Mouse (Mus musculus): ENCODE measurements around the gene Ddx19b. TPM values are rescaled to one million over a fixed set of nuclear protein-coding genes. Genes with fewer than 3 reads are reported as not detected.
"Not testable (repeated sequence)": the region's sequence is repeated elsewhere in the genome, so short reads cannot be mapped to it uniquely, and the experiment has no call there.

The Ddx19b gene
- total RNA-seq, 2 experiments from 2014 or later, result 1.7 to 4.6 TPM

DNA sequence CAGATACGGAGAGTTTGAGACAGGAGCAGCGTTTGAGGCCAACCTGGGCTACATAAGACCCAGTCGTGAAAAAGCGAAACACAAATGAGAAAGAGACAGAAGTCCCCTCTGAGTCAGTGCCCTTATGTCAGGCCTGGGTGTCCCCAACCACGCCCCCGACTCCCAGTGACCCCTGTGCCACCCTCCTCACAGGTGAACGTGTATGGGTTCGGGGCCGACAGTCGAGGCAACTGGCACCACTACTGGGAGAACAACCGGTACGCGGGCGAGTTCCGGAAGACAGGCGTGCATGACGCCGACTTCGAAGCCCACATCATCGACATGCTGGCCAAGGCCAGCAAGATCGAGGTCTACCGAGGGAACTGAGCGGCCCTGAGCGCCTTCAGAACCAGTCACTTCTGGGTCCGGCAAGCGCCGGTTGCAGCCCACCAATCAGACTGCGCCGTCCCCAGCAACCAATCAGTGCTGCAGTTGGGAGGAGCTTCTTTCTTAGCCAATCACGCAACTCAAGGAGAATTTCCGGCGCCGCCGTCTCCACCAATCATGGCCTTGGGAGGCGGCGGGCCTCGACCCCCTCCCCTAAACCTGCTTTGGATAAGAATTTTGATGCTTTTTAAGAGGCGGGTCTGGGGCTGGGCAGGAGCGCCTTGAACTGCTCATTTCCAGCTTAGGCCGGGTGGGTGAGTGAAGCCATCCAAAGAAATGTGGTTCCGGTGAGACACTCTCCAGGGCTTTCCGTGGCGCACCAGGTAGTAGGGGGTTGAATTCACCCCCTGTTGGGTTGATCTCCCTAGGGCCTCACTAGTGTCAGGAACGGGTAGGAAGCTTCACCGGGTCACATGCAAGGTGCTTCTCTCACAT lies 61.4 kb downstream of the Ddx19b start:
- peak; percentile 88 for ATAC-seq (replicated peaks; ENCODE audit: low FRiP score, poor library complexity, severe bottlenecking)

DNA sequence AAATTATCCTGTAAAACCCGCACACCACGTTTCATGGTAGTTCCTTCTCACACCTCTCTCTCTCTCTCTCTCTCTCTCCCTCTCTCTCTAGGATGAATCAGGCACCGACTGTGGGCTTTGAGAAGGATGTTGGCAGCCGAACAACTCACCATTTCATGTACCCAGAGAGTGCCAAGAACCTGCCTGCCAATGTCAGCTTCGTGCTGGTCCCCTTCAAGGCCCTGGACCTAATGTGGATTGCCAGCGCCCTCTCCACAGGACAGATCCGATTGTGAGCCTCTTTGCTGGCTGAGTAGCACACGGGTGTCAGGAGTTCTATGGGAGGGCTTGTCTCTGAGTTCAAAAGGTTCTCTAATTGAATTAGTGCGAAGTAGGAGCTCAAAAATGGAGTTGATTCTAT lies 64.2 kb downstream of the Ddx19b start:
- no peak for ATAC-seq (replicated peaks; ENCODE audit: low FRiP score, poor library complexity, severe bottlenecking)

DNA sequence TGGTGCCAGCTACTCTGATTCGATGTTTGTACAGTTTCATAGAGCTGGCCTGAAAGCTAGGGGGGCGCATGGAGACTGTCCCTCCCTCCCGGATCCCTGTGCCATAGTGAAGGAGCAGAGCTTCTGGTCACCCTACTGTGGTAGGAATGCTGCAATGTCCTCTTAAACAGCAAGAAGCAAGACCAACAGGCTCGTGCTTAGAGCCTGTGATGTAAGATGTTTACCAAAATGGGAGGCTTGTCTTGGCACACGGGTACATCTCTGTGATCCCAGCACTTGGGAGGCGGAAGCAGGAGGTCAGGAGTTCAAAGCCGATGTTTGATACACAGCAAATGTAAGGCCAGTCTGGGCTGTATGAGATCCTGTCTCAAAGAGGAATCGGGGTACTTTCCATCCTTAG lies 65.0 kb downstream of the Ddx19b start:
- no peak for ATAC-seq (replicated peaks; ENCODE audit: low FRiP score, poor library complexity, severe bottlenecking)

DNA sequence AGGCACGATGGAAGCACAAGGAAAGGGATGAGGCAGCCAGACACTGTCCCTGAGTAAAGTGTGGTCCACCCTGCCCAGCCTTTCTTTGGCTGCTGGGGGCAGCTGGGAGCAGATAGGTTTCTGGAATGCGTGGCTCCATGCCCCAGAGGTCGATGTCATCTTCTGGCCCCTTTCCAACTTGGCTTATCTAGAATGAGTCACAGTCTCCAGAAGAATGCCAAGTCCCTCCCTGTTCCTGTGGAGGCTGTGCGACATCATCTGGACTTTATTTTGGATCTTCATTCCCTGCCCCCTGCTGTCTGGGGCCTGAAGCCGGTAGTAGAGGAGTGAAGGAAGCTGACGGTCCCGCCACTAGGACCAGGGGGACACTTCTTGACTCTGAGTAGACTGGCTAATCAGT lies 66.0 kb downstream of the Ddx19b start:
- ATAC-seq (replicated peaks; ENCODE audit: low FRiP score, poor library complexity, severe bottlenecking), result peak; percentile 53

DNA sequence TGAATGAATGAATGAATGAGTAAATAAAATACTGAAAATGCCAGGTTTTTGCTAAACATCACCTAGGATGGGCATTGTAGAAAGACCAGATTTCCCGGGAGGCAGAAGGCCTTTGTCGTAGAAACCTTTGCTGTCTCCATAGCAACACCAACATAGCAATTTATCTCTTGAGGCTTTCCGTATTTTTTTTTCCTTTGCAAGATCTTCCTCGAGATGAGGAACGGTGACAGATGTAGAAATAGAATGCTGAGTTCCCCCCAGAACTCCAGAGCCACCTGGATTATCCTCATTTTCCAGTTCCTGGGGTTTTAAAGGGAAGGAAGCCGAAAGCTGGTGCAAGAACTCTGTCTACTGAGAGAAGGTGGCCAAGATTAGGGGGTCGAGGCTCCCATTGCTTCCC lies 66.9 kb downstream of the Ddx19b start:
- ATAC-seq (replicated peaks; ENCODE audit: low FRiP score, poor library complexity, severe bottlenecking), result no peak

DNA sequence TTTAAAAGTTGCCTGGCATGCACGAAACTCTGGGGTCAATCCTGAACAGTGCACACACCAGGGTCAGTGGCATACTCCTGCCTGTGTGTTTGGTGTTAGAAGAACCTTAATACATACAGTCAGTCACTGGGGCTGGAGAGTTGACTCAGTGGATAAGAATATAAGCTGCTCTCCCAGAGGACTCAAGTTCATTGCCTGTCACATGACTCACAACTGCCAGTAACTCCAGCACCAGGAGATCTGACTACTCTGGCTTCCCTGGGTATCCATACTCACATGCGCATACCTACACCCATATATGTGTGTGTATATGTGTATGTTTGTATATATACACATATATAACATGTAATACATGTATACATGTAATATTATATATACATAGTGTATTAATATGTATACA lies 68.5 kb downstream of the Ddx19b start:
- no peak for ATAC-seq (replicated peaks; ENCODE audit: low FRiP score, poor library complexity, severe bottlenecking)

DNA sequence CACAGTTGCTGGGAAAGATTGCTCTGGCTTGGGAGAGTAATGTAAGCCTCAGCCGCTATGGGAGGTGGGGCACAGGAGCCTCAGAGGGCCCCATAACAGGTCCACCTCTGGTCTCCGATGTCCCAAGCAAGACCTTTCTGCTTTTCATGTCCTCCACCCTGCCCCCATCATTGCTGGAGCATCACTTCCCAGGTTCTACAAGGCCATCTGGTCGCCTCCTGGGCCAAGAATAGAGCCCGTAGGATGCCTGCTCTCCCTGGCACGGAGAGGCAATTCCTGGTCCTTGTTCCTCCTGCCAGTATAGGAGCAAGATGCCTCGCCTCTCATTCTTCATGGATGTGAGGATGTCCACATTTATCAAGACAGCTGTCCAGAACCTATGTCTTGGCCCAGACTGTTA lies 71.6 kb downstream of the Ddx19b start:
- ATAC-seq (replicated peaks; ENCODE audit: low FRiP score, poor library complexity, severe bottlenecking), result no peak

DNA sequence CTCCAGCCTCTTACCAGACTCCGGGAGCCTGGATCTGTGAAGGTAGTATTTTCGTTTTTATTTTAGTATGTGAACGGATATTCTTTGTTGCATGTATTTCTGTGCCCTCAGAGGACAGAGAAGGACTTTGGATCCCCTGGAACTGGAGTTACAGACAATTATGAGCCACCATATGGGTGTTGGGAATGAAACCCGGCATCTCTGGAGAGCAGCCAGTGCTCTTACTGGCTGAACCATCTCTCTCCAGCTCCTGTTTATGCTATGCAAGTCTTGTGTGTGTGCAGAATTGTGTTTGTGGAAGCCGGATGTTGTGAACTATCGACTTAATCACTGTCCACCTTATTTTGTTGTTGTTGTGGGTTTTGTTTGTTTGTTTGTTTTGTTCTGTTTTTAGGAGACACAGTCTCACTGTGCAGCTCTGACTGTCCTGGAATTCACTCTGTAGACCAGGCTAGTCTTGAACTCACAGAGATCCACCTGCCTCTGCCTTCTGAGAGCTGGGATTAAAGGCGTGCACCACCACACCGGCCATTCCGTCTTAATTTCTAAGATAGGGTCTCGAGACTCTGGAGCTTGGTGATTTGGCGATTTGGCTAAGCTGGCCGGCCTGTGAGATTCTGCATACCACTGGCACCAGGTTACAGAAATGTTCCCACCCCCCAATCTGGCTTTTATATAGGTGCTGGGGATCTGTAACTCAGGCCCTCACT lies 72.3 kb downstream of the Ddx19b start:
- ATAC-seq (replicated peaks; ENCODE audit: low FRiP score, poor library complexity, severe bottlenecking), result no peak

DNA sequence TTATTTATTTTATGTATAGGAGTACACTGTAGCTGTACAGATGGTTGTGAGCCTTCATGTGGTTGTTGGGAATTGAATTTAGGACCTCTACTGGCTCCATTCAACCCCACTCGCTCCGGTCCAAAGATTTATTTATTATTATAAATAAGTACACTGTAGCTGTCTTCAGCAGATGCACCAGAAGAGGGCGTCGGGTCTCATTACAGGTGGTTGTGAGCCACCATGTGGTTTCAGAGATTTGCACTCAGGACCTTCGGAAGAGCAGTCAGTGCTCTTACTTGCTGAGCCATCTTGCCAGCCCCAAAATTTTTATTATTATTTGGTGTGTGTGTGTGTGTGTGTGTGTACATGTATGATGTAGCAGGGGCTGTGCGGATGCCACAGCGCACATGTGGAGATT lies 73.0 kb downstream of the Ddx19b start:
- ATAC-seq (replicated peaks; ENCODE audit: low FRiP score, poor library complexity, severe bottlenecking), result not testable (repeated sequence)

DNA sequence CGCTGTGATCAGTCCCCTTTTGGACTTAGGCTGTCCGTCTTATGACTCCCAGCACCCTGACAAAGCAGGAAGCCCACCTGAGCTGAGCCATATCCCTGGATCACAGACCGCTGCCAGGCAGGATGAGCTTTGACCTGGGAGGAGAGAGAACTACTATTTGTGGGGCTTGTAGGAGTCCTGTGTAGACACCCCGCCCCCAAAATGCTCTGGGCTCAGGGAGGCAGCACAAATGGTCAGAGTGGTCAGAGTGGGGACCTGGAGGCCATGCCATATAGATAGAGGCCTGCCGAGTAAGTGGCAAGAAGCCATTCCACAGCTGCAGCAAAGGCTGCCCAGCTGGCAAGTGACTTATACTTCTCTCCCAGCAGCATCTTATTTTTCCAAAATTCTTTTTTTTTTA lies 73.4 kb downstream of the Ddx19b start:
- ATAC-seq (replicated peaks; ENCODE audit: low FRiP score, poor library complexity, severe bottlenecking), result no peak

DNA sequence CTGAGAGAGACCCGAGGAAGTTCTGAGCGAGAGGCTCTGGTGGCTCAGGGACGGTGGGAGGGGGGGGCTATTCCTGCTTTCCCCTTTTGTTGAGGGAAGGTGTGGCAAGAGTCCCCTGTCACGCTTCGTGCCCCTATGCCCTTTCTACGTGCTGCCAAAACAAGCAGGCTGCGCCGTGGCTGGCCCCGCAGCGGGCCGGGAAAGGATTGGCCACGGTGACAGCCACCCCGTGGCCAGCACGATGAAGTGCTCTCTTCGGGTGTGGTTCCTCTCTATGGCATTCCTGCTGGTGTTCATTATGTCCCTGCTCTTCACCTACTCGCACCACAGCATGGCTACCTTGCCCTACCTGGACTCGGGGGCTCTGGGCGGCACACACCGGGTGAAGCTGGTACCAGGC lies 74.1 kb downstream of the Ddx19b start:
- no peak; the same call in 1 of the 2 replicates for ATAC-seq (replicated peaks; ENCODE audit: low FRiP score, poor library complexity, severe bottlenecking)

DNA sequence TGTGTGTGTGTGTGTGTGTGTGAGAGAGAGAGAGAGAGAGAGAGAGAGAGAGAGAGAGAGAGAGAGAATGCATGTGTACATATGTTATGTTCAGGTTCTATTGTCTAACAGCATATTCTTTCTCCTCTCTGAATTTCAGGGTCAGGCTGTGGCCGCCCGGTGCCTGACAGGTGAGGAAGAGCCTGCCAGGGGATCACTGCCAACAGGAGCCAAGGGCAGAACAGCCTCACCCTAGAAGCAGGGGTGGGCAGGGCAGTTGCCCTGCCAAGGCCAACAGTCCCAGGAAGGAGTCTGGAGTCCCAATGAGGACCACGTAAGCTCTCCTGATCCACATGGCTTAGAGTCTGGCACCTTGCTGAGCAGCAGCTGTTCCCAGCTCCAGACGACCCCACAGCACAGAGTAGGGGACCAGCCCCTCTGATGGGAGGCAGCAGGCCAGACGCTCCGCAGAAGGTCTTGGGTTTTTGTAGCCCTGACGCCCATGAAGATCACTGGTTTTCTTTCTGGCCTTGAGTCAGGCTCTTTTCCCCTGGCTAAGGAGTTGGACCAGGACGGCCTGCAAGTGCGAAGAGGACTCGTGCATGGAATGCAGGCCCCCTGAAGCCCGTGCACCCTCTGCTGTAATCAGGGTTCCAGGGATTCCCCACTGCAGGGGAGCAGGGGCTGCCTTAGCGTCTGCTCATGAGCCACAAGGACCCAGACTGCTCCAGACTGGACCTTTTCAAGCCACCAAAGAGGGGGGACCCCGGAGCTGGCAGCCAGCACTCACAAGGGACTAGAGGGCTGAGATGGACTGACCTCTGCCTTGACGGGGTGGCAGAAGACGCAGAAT lies 74.7 kb downstream of the Ddx19b start:
- no peak for ATAC-seq (replicated peaks; ENCODE audit: low FRiP score, poor library complexity, severe bottlenecking)

DNA sequence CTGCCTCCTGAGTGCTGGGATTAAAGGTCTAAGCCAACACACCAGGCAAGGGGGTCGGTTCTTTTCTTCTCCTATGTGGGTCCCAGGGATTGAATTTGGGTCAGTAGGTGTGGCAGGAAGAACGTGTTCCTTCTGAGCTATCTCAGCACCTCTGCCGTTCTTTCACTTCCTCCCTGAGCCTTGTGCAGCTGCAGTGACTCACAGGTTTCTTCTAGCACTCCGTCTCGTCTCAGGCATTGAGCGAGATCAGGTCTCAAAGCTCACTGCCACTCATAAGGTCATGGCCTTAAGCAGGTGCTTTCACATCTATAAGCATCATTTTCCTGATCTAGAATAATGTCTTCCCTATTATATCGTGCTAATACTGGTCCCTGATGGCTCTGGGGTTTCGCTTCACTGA lies 76.8 kb downstream of the Ddx19b start:
- no peak for ATAC-seq (replicated peaks; ENCODE audit: low FRiP score, poor library complexity, severe bottlenecking)

Other genes starting within 250 kb of the Ddx19b start
- 1.3 TPM in 1 of 2 replicates, not detected in the other for gene Il34, start 225.8 kb downstream of the Ddx19b start, total RNA-seq (2015; ENCODE audit: low replicate concordance)
- 0.91 TPM in 1 of 2 replicates, not detected in the other for gene Il34, start 225.8 kb downstream of the Ddx19b start, total RNA-seq (2017; ENCODE audit: low replicate concordance)
- gene Cog4, start 185.2 kb downstream of the Ddx19b start, total RNA-seq (2015; ENCODE audit: low replicate concordance), result 18.9 and 27.4 TPM in 2 replicates
- 21.6 and 55.7 TPM in 2 replicates for gene Cog4, start 185.2 kb downstream of the Ddx19b start, total RNA-seq (2017; ENCODE audit: low replicate concordance)
- 46.5 and 49.7 TPM in 2 replicates for gene Sf3b3, start 185.0 kb downstream of the Ddx19b start, total RNA-seq (2015; ENCODE audit: low replicate concordance)
- gene Sf3b3, start 185.0 kb downstream of the Ddx19b start, total RNA-seq (2017; ENCODE audit: low replicate concordance), result 57.1 and 60.3 TPM in 2 replicates
- 0.42 TPM in 1 of 2 replicates, not detected in the other for gene Fuk, start 129.3 kb downstream of the Ddx19b start, total RNA-seq (2015; ENCODE audit: low replicate concordance)
- 0.51 and 1.4 TPM in 2 replicates for gene Fuk, start 129.3 kb downstream of the Ddx19b start, total RNA-seq (2017; ENCODE audit: low replicate concordance)
- gene St3gal2, start 111.8 kb downstream of the Ddx19b start, total RNA-seq (2015; ENCODE audit: low replicate concordance), result 30.6 and 40.0 TPM in 2 replicates
- gene St3gal2, start 111.8 kb downstream of the Ddx19b start, total RNA-seq (2017; ENCODE audit: low replicate concordance), result 34.0 and 40.6 TPM in 2 replicates
- 45.4 and 49.9 TPM in 2 replicates for gene Ddx19a, start 34.0 kb downstream of the Ddx19b start, total RNA-seq (2015; ENCODE audit: low replicate concordance)
- 22.5 and 28.8 TPM in 2 replicates for gene Ddx19a, start 34.0 kb downstream of the Ddx19b start, total RNA-seq (2017; ENCODE audit: low replicate concordance)
- 56.2 and 58.0 TPM in 2 replicates for gene Aars, start 1.4 kb upstream of the Ddx19b start, total RNA-seq (2015; ENCODE audit: low replicate concordance)
- gene Aars, start 1.4 kb upstream of the Ddx19b start, total RNA-seq (2017; ENCODE audit: low replicate concordance), result 114 and 124 TPM in 2 replicates
- gene Exosc6, start 24.6 kb upstream of the Ddx19b start, total RNA-seq (2015; ENCODE audit: low replicate concordance), result 8.4 TPM in 1 of 2 replicates, not detected in the other
- not detected in 2 replicates for gene Exosc6, start 24.6 kb upstream of the Ddx19b start, total RNA-seq (2017; ENCODE audit: low replicate concordance)
- not detected in 2 replicates for gene Clec18a, start 60.7 kb upstream of the Ddx19b start, total RNA-seq (2015; ENCODE audit: low replicate concordance)
- gene Clec18a, start 60.7 kb upstream of the Ddx19b start, total RNA-seq (2017; ENCODE audit: low replicate concordance), result not detected in 2 replicates
- gene Pdpr, start 62.9 kb upstream of the Ddx19b start, total RNA-seq (2015; ENCODE audit: low replicate concordance), result 6.8 and 9.6 TPM in 2 replicates
- gene Pdpr, start 62.9 kb upstream of the Ddx19b start, total RNA-seq (2017; ENCODE audit: low replicate concordance), result 8.1 and 11.0 TPM in 2 replicates
- gene Glg1, start 227.5 kb upstream of the Ddx19b start, total RNA-seq (2015; ENCODE audit: low replicate concordance), result 36.5 and 39.3 TPM in 2 replicates
- 49.4 and 62.3 TPM in 2 replicates for gene Glg1, start 227.5 kb upstream of the Ddx19b start, total RNA-seq (2017; ENCODE audit: low replicate concordance)

Measured in erythroid progenitor cell, adult 5-6 weeks (primary cell).